Mouse (Mus musculus): Measurements from ENCODE around the gene Tm7sf3.

GRCm38 (mm10) chr6:146578111-146578531 is 64.5 kb downstream of the Tm7sf3 start:
- TF ChIP-seq CTCF (IDR thresholded peaks at IDR 0.05; ENCODE audit: low read depth): no peak
- no peak for TF ChIP-seq EP300 (IDR thresholded peaks at IDR 0.05; ENCODE audit: low read depth)
